Mouse (Mus musculus): ENCODE results near the gene Aldh1b1.

The Aldh1b1 gene

DNA sequence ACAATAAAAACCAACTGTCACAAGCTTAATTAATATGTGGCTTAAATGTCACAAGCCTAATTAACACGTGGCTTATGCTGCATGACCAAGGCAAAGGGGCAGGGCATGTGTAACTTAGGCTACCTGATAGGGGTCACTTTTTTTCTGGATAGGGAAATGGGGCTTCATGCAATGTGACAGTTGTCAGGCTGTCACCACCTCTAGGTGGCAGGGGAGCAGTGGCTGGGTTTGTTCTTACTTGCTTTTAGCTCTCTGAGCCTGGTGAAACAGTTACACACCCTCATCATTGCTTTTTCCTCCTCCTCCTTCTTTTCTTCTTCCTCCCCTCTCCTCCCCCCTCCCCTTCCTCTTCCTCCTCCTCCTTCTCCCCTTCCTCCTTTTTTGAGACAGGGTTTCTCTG lies 15.2 kb upstream of the Aldh1b1 start:
- no peak for DNase-seq (ENCODE audit: low read depth, low spot score)

- no peak for DNase-seq (ENCODE audit: low read depth, low spot score)
Measured at GRCm38 (mm10) chr4:45785959-45786358, 12.9 kb upstream of the Aldh1b1 start.

DNA sequence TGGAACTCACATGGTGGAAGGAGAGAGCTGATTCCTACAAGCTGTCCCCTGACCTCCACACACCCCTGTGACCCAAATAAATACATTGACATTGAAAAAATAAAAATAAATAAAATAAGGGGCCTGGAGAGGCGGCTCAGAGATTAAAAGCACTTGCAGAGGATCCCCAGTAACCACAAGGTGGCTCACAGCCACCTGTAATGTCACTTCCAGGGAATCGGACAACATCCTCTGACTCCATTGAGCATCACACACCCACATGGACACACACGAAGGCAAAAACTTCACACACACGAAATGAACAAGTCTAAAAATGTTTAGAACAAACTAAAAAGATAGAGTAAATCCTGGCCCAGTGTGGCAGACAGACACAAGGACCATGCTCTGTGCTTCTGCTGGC lies 12.1 kb upstream of the Aldh1b1 start:
- DNase-seq (ENCODE audit: low read depth, low spot score) = no peak

- DNase-seq (ENCODE audit: low read depth, low spot score) = no peak
Measured at GRCm38 (mm10) chr4:45788446-45789081, 10.3 kb upstream of the Aldh1b1 start.

DNA sequence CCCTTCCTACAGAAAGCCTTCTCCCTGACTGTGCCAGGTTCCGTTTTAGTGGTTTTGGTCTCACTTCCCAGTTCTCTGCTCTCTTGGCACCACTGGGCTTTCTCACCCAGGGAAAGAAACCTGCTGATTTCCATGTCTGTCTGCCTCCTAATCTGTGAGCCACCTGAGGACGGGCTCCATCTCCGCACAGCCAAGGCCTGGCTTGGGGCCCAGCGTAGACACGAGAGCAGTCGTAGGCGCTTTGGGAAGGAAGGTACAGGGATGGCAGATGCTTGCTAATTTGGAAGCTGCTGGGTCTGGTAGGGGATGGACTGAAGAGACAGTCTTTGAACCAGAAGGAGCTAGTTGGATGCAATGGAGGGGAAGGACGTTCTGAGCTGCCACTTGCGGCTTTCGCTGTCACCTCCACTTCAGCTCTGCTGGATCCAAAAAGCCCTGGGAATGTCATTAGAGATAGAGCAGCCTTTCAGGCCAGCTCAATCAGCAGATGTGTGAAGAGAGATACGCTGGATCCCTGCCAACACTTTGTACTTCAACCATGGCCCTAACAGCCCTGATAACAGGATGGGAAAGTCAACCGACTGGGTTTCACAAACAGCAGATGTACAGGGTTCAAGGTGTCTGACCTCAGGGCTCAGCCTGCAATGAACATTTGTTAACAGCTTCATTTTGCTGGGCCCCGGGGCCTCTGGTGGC lies 9.4 kb upstream of the Aldh1b1 start:
- no peak for DNase-seq (ENCODE audit: low read depth, low spot score)

DNA sequence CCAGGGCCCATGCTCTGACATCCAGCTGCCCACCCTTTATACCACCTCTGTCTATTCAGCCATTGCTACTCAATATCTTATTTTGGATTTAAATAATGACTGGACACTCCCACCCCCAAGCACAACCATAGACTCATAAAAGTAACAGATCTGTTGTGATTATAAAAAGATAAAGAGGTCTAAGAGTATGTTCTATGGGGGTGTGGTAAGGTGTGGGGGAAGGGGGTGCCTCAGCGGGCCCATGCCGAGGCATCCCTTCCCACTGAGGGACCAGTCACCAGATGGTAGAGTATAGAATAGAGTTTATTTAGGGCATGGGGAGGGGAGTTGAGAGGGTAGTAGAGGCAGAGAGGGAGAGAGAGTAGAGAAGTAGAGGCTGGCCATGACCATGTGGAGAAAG lies 8.8 kb upstream of the Aldh1b1 start:
- DNase-seq (ENCODE audit: low read depth, low spot score) = no peak

- no peak for DNase-seq (ENCODE audit: low read depth, low spot score)
Measured at GRCm38 (mm10) chr4:45795191-45795811, 3.5 kb upstream of the Aldh1b1 start.

- DNase-seq (ENCODE audit: low read depth, low spot score) = no peak
Measured at GRCm38 (mm10) chr4:45796760-45797159, 2.1 kb upstream of the Aldh1b1 start.

DNA sequence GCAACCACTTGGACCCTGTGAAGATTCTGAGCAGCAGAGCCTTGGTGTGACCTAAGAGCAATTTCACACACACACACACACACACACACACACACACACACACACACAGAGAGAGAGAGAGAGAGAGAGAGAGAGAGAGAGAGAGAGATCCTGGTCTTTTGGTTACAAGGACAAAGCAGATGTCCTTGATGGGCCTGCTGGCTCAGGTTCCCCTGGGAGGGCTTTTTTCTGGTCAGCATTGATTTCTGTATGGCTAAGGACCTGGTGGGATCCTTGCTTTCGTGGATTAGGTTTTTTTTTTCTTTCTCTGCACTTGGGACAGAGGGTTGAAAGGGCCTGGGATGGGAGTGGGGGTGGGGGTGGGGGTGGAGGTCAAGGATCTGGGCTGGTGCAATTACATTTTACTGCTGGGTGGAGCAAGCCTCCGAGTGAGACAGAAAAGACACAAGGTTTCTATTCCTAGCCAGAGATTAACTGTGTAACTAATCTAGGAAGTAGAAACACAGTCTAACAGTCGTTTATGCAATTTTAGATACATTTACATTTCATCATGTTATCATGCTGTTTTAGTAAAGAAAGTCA lies 1.2 kb downstream of the Aldh1b1 start:
- no peak for DNase-seq (ENCODE audit: low read depth, low spot score)

DNA sequence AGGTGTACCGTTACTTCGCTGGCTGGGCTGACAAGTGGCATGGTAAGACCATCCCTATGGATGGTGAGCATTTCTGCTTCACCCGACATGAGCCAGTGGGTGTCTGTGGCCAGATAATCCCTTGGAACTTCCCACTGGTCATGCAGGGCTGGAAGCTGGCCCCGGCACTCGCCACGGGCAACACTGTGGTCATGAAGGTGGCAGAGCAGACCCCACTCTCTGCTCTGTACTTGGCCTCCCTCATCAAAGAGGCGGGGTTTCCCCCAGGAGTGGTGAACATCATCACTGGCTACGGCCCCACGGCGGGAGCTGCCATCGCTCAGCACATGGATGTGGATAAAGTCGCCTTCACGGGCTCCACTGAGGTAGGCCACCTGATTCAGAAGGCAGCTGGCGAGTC lies 4.1 kb downstream of the Aldh1b1 start:
- no peak for DNase-seq (ENCODE audit: low read depth, low spot score)

GRCm38 (mm10) chr4:45808034-45808433 lies 9.2 kb downstream of the Aldh1b1 start:
- DNase-seq (ENCODE audit: low read depth, low spot score) = no peak

DNA sequence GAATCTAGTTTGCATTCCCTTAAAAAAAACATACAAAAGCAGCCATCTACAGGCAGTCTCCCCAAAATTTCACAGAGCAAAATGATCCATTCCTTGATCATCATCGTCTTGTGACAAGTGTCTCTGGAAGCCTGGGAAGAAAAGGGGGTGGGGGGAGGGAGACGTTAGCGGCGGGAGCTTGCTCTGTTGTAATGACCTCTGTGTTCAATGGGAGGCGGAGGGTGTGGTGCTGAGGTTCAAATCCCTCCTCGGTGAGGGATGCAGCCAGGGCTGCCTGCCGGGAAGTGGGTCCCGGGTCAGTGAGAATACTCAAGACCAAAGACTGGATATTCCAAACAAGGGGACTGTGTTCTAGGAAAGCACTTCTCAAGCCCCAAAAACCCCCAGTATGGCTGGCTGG lies 12.4 kb downstream of the Aldh1b1 start:
- no peak for DNase-seq (ENCODE audit: low read depth, low spot score)

- peak; percentile 45 for DNase-seq (ENCODE audit: low read depth, low spot score)
Measured at GRCm38 (mm10) chr4:45815542-45815941, 16.7 kb downstream of the Aldh1b1 start.

GRCm38 (mm10) chr4:45818814-45819207 lies 20.0 kb downstream of the Aldh1b1 start:
- no peak for DNase-seq (ENCODE audit: low read depth, low spot score)

DNA sequence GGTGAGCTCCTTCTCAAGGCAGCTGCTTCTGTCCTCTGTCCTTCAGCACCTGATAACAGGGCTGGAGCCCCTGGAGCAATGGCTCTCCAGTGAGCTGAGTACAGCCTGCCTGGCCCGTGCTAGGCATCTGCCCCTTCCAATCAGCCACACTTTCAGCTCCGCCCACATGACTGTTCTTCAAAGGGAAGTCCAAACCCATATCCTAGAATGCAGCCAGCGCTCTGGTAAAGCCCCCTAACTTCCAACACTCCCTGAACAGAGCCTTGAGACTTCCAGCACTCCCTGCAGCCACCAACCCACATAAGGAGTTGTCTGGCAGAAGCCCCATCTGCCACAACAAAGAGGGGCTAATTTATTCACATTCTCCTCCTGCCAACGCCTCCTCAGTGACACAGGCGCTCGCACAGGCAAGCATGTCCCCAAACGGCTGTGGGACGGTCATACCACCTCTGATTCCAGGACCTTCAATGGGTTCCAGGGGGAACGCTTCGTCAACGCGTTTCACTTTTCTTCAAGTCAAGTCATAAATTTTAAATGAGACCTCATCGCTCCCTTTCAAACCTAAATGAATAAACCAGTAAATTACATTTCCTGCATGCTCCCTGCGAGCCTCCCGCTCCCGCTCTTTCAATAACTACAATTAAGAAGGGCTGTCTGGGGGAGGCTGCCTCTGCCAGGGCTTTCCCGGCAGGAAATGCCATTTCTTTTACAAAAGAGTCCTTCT lies 20.5 kb downstream of the Aldh1b1 start:
- no peak for DNase-seq (ENCODE audit: low read depth, low spot score)

DNA sequence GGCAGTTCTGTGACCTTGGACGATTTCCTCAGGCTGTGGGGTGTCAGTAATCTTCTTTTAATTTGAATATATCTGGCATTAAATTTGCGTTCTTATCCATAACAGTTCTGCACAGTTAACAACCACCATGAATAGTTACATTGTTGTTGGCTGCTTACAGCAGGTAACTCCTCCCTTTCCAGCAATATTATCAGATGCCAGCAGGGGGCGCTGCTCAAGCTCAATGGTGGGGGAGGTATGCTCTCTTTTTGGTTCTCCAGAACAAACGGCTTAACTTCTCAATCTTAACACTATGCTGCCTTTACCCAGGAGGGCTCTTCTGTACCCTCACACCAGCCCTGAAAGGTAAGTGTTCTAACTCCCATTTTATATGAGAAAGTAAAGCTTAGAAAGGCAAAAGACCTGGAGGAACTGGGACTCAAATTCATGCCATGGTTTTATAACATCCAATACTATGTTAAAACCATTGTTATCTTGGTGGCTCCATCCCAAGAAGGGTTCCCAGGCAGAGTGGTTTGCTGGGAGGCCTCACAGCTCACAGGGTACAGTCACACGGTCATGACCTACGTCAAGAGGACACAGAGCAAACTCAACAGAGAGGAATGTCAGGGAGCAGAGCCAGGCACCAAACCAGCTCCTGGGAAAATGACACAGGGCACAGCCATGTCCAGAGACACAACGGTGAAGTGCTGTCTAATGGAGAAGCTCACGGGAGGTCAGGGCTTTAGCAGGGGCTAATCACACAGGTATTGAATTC lies 21.4 kb downstream of the Aldh1b1 start:
- DNase-seq (ENCODE audit: low read depth, low spot score) = peak; percentile 62

DNA sequence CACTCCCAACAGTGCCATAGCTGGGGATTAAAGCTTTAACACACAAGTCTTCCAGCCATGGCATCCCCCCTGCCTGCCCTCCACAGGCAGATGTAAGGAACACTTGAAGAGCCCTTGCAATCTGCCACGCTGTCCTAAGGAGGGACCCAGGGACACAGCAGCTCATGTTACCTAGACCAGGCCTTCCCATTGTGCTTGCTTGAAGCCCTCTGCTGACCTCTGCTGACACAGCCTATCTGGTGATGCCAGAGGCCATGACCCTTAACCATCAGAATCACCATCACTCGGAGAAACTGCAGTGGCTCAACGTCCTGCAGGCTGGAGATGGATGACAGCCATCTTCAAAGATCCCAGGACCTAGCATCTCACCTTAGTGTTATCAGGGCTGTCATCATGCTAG lies 23.2 kb downstream of the Aldh1b1 start:
- no peak for DNase-seq (ENCODE audit: low read depth, low spot score)

DNA sequence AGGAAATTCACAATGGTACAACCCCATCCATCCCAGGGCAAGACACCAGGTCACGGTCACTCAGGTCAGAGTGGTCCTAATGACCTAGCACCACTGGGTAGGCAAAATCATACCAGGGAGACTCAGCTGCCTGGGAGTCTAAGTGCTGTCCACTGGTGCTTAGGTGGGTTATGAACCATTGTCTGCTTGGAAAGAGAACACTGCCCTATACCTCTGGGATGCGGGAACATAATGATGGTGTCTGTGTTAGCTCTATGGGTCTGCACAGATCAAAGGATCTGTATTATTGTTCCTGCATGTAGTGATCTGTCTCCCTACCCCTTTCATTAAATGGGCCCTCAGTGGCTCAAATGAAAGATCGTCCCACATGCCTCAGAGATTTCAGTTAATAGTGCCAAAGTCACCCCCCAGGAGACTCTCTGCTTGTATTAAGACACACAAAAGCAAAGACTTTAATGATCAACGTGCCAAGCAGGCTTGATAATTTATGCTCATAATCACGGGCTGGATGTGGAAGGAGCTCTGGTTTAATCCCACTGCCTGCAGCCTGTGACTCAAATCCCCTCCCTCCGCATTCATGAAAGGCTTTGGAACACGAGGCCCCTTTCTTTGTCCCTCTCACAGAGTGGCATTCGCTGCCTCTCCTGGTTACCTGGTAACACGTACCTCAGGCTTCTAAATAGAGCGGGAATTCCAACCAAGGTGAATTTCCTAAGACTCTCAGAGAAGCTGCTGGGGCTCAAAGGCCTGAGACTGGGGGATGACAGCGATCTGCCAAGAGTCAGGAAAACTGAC lies 24.2 kb downstream of the Aldh1b1 start:
- no peak for DNase-seq (ENCODE audit: low read depth, low spot score)

DNA sequence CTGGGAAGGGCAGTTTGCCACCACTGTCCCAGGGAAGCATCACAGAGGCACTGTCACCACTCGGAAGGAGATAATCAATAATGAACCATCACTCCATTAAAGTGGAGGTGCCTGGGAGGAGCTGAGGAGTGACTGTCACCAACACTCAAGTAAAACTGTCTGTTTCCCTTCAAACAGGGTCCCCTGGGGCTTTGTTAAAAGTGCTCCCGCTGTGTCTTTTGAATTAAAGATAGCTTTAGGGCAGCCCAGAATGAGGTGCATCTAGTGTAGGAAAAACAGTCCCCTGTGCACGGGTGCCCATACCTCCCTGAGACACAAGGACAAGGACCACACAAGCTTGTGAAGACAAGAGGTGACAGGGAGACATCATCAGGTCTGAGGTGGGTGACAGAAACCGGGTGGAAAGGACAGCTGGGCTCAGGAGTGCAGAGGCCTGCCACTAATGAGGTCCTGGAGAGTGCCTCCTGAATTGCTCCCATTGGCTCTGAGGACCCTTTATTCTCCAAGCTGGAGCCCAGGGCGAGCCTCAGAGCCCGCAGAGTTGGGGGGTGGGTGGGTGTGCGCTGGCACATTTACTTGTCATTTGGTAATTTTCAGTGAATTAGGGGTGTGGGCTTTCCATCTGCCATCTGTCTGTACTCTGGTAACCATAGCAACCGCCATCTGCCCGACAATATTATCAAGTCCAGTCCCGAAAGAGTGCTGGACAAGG lies 25.4 kb downstream of the Aldh1b1 start:
- no peak for DNase-seq (ENCODE audit: low read depth, low spot score)
